Mouse (Mus musculus): ENCODE data around the gene Rbks. TPM values are rescaled to one million over a fixed set of nuclear protein-coding genes. Genes with fewer than 3 reads are reported as not detected.
"Not testable (repeated sequence)": the region's sequence is repeated elsewhere in the genome, so short reads cannot be mapped to it uniquely, and the experiment has no call there.

Gene Rbks
- polyA plus RNA-seq, 1 experiment from 2014 or later, result 3.0 TPM

DNA sequence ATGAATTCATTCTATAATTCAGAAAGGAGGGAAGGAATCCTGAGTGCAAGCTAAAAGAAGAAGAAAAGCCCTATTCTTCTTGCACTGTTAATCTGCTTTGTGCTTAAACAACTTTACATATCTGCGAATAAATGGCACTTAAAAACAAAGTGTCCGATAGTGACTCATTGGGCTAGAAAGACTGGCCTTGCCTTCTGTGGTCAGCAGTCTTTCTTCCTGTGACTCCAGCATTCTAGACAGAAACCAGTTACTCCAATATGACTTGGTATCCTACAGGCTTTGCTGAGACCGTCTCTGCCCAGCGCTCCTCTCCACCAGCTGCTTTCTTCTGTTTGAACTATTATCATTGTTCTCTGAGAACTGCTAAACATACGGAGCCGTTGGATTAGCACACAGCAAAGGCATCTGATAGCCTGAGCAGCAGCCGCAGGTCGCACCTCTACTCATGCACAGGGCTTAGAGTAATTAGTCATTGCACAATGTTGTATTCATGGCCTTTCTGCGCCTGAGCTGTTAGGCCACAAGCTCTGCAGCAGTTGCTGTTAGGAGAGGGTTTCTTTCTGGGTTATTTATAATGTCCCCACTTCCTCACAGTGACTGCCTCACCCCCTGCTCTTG, 60.7 kb downstream of the Rbks start:
- WGBS, result 63% methylated on average over 9 of the region's 9 CpGs
- no peaks in the 10 kb centered on the region for H3K27me3 ChIP-seq
- H3K9me3 ChIP-seq, result no peaks in the 10 kb centered on the region
- no peaks in the 10 kb centered on the region for H3K36me3 ChIP-seq
- no peak for ATAC-seq (ENCODE audit: low FRiP score, low read depth)
- no peak overlapping the region for H3K4me2 ChIP-seq
- H3K27ac ChIP-seq (replicated peaks), result no peak overlapping the region
- no peak overlapping the region for H3K4me3 ChIP-seq
- no peak overlapping the region for H3K9ac ChIP-seq
- no peaks in the 10 kb centered on the region for H3K4me1 ChIP-seq (replicated peaks)

DNA sequence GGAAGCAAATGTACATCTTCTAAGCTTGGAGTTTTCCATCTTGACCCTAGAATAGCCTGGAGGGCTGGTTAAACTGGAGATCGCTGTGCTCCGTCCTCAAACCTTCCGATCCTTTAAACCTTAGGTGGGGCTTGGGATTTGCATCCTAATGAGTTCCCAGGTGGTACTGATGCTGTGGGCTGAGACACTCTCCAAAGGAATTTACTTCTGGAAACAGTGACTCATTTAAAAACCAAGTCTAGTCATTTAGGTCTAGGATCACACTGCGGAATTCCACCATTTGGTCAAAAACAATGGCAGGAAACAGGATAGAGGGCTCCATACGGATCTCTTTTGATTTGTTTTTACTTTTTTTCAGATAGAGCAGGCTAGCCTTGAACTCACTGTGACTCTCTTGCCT, 62.7 kb downstream of the Rbks start:
- H3K27me3 ChIP-seq, result no peaks in the 10 kb centered on the region
- H3K9me3 ChIP-seq, result no peaks in the 10 kb centered on the region
- ATAC-seq (ENCODE audit: low FRiP score, low read depth), result no peak
- no peak overlapping the region for H3K27ac ChIP-seq (replicated peaks)
- 61% methylated on average over 5 of the region's 5 CpGs for WGBS
- H3K9ac ChIP-seq, result no peak overlapping the region
- H3K4me2 ChIP-seq, result no peak overlapping the region
- H3K36me3 ChIP-seq, result no peaks in the 10 kb centered on the region
- H3K4me3 ChIP-seq, result no peak overlapping the region
- no peaks in the 10 kb centered on the region for H3K4me1 ChIP-seq (replicated peaks)

DNA sequence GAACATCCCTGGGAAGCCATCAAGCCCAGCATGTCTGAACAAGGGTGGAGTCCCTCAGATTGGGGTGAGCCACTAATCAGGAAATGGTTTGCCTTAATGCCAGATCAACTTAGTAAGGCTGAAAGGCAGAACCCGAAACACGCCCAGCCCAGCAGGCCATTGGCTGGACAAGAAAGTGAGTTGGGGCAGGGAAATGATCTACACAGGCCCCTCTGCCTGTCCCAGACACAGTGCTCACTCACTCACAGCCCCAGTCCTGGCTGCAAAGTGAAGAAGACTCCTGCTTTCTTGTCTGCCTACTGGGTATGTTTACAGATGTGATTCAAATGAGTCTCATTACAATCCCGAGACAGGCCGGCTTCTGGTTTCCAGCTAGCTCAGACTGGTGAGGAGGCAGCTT, 63.3 kb downstream of the Rbks start:
- H3K4me2 ChIP-seq, result no peak overlapping the region
- H3K9me3 ChIP-seq, result no peaks in the 10 kb centered on the region
- no peaks in the 10 kb centered on the region for H3K4me1 ChIP-seq (replicated peaks)
- no peaks in the 10 kb centered on the region for H3K27me3 ChIP-seq
- no peak overlapping the region for H3K4me3 ChIP-seq
- no peaks in the 10 kb centered on the region for H3K36me3 ChIP-seq
- H3K27ac ChIP-seq (replicated peaks), result no peak overlapping the region
- ATAC-seq (ENCODE audit: low FRiP score, low read depth), result no peak
- 72% methylated on average over 4 of the region's 4 CpGs for WGBS
- H3K9ac ChIP-seq, result no peak overlapping the region

- 95% methylated on average over 4 of the region's 4 CpGs for WGBS
- not testable (repeated sequence) for H3K4me1 ChIP-seq (replicated peaks); H3K4me3 ChIP-seq; ATAC-seq (ENCODE audit: low FRiP score, low read depth); H3K4me2 ChIP-seq; H3K27me3 ChIP-seq; H3K36me3 ChIP-seq; H3K9ac ChIP-seq; H3K27ac ChIP-seq (replicated peaks); H3K9me3 ChIP-seq
These were observed 66.3 kb downstream of the Rbks start for GRCm38 (mm10) chr5:31631169-31631568.

DNA sequence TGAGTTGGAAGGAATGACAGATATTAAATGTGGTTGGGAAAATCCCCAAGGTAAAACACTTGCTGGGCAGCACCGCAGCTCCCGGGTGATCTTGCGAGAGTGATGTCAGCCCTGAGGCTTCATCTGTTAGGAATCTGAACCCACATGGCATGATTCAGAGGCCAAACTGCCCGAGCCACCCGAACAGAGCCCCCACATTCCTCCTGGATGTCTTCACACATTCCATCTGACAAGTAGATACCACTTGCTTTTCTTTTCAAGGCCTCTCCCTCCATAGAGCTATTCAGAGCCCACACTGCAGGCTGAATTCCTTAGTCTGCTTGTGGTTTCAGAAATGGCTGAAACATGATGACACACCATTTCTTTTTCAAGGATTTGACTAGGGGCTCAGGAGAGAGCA, 67.4 kb downstream of the Rbks start:
- Histone ChIP-seq H3K36me3 (0 out of 2 replicates have a peak, but pooled peaks cover 2% of the 10 kb centered on the region), H3K4me2 (no peak overlapping the region), H3K4me3 (no peak overlapping the region), H3K27ac (replicated peaks) (no peak overlapping the region), H3K9me3 (no peaks in the 10 kb centered on the region), H3K4me1 (replicated peaks) (no peaks in the 10 kb centered on the region), H3K9ac (no peak overlapping the region), H3K27me3 (no peaks in the 10 kb centered on the region)
- 56% methylated on average over 5 of the region's 5 CpGs for WGBS
- no peak for ATAC-seq (ENCODE audit: low FRiP score, low read depth)

GRCm38 (mm10) chr5:31628555-31628954, 68.9 kb downstream of the Rbks start:
- no peak for ATAC-seq (ENCODE audit: low FRiP score, low read depth)

GRCm38 (mm10) chr5:31627562-31628526, 69.6 kb downstream of the Rbks start:
- Histone ChIP-seq H3K27ac (replicated peaks) (no peak overlapping the region), H3K9me3 (no peaks in the 10 kb centered on the region), H3K27me3 (no peaks in the 10 kb centered on the region), H3K4me3 (no peak overlapping the region), H3K4me2 (no peak overlapping the region), H3K36me3 (0 out of 2 replicates have a peak, but pooled peaks cover 2% of the 10 kb centered on the region), H3K9ac (no peak overlapping the region), H3K4me1 (replicated peaks) (no peaks in the 10 kb centered on the region)
- no peak for ATAC-seq (ENCODE audit: low FRiP score, low read depth)
- WGBS, result 66% methylated on average over 9 of the region's 9 CpGs

More at GRCm38 (mm10) chr5:31628555-31628954, 68.9 kb downstream of the Rbks start:
- no peak overlapping the region for H3K4me2 ChIP-seq
- H3K4me3 ChIP-seq, result no peak overlapping the region
- 0 out of 2 replicates have a peak, but pooled peaks cover 2% of the 10 kb centered on the region for H3K36me3 ChIP-seq
- H3K9me3 ChIP-seq, result no peaks in the 10 kb centered on the region
- 88% methylated on average over 8 of the region's 8 CpGs for WGBS
- H3K4me1 ChIP-seq (replicated peaks), result no peaks in the 10 kb centered on the region
- no peaks in the 10 kb centered on the region for H3K27me3 ChIP-seq
- H3K9ac ChIP-seq, result no peak overlapping the region
- no peak overlapping the region for H3K27ac ChIP-seq (replicated peaks)

- H3K36me3 ChIP-seq, result peaks cover 8% of the 10 kb centered on the region
- 42% methylated on average over 3 of the region's 3 CpGs for WGBS
- H3K4me1 ChIP-seq (replicated peaks), result no peaks in the 10 kb centered on the region
- no peak overlapping the region for H3K4me2 ChIP-seq
- H3K9me3 ChIP-seq, result no peaks in the 10 kb centered on the region
- no peaks in the 10 kb centered on the region for H3K27me3 ChIP-seq
- H3K4me3 ChIP-seq, result no peak overlapping the region
- ATAC-seq (ENCODE audit: low FRiP score, low read depth), result no peak
- no peak overlapping the region for H3K9ac ChIP-seq
- no peak overlapping the region for H3K27ac ChIP-seq (replicated peaks)
These were observed 70.3 kb downstream of the Rbks start for GRCm38 (mm10) chr5:31627117-31627516.

GRCm38 (mm10) chr5:31620326-31620725, 77.1 kb downstream of the Rbks start:
- Histone ChIP-seq H3K27me3 (no peaks in the 10 kb centered on the region), H3K36me3 (peaks cover 15% of the 10 kb centered on the region), H3K27ac (replicated peaks) (no peak overlapping the region), H3K4me3 (no peak overlapping the region), H3K4me1 (replicated peaks) (peaks cover 2% of the 10 kb centered on the region), H3K9ac (no peak overlapping the region), H3K9me3 (no peaks in the 10 kb centered on the region), H3K4me2 (no peak overlapping the region)
- 98% methylated on average over 3 of the region's 3 CpGs for WGBS
- ATAC-seq (ENCODE audit: low FRiP score, low read depth), result no peak

DNA sequence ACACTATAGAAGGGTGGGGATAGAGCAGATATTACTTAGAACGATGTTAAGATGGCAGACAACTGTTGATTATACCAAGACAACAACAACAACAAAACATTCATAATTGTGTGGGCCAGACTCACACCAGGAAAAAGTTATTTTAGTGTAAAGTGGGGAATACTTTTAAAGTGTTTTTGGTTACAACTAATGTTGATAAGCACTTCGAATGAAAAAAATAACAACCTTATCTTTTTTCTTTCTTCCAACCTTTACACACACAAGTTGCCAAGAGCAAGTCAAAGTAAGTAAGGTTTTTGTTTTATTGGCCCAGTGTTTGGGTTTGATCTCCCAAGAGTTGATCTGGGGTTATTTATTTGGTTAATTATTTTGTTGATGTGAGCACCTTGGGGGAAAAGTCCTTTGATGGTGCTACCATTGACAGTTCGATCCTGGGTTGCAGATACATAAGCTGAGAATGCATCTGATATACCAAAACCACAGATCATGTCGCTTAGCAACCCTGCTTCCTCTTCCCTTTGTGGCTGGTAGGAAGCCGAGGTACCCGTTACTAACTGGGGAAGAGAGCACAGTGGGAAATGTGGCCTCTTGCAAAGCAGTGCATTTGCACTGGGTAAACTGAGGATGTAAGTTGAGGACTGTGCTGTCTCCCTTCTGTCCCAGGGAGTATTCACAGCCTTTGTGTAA, 82.9 kb downstream of the Rbks start:
- Histone ChIP-seq H3K9ac (peak overlapping the region; percentile 64), H3K4me3 (peak overlapping the region; percentile 96), H3K4me1 (replicated peaks) (peaks cover 19% of the 10 kb centered on the region), H3K27me3 (no peaks in the 10 kb centered on the region), H3K36me3 (peaks cover 4% of the 10 kb centered on the region; the same call in 1 of the 2 replicates), H3K9me3 (no peaks in the 10 kb centered on the region), H3K27ac (replicated peaks) (peak overlapping the region; percentile 86), H3K4me2 (peak overlapping the region; percentile 66)
- whole genome bisulfite sequencing, result 39% methylated on average over 6 of the region's 6 CpGs
- no peak for ATAC-seq (ENCODE audit: low FRiP score, low read depth)

- under 1% methylated on average over 37 of the region's 37 CpGs for WGBS
- H3K9me3 ChIP-seq, result no peaks in the 10 kb centered on the region
These were observed 83.6 kb downstream of the Rbks start for GRCm38 (mm10) chr5:31613852-31614286.

GRCm38 (mm10) chr5:31611186-31611585, 86.2 kb downstream of the Rbks start:
- Histone ChIP-seq H3K4me2 (no peak overlapping the region), H3K27me3 (no peaks in the 10 kb centered on the region), H3K27ac (replicated peaks) (no peak overlapping the region), H3K4me3 (no peak overlapping the region), H3K9ac (no peak overlapping the region), H3K4me1 (replicated peaks) (peaks cover 19% of the 10 kb centered on the region), H3K9me3 (no peaks in the 10 kb centered on the region), H3K36me3 (no peaks in the 10 kb centered on the region)
- 92% methylated on average over 1 of the region's 1 CpGs for WGBS
- no peak for ATAC-seq (ENCODE audit: low FRiP score, low read depth)

More at GRCm38 (mm10) chr5:31613852-31614286, 83.6 kb downstream of the Rbks start:
- H3K36me3 ChIP-seq, result 0 out of 2 replicates have a peak, but pooled peaks cover 4% of the 10 kb centered on the region
- peaks cover 19% of the 10 kb centered on the region for H3K4me1 ChIP-seq (replicated peaks)
- peak overlapping the region; percentile 64 for H3K9ac ChIP-seq
- H3K4me2 ChIP-seq, result peak overlapping the region; percentile 66
- peak overlapping the region; percentile 96 for H3K4me3 ChIP-seq
- peak overlapping the region; percentile 86 for H3K27ac ChIP-seq (replicated peaks)
- H3K27me3 ChIP-seq, result no peaks in the 10 kb centered on the region
- peak; percentile 97 for ATAC-seq (ENCODE audit: low FRiP score, low read depth)
